Mouse (Mus musculus) megakaryocyte, embryonic 14.5 days (primary cell): ENCODE data around the gene Ss18l2.

ENCODE experiments used
- FLI1 ChIP-seq: IDR thresholded peaks from 2 replicates; pipeline ENCODE4 v1.6.1; 2012; ENCODE audit warnings: low read length, inconsistent platforms, mixed read lengths
- GATA1 ChIP-seq: IDR thresholded peaks from 3 replicates; pipeline ENCODE4 v1.6.1; 2012; ENCODE audit warnings: mixed read lengths, low read length, inconsistent platforms, borderline replicate concordance

DNA sequence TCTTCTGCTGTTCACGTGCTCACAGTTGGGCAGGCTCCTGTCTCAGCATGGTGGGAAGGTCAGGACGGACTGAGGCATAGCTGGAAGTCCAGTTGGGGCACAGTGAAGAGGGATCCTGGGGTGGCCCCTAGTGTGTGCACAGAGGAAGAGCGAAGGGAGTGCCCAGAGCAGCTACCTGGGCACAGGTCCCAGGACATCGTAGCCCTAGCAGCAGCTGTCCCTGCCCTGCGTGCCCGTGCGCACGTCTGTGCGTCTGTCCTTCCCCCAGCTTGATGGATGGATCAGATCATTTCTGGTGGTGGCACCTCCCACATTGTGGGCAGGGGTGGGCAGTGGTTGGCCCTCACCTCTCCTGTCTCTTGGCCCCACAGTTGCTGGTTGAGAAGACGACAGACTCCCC is 52.1 kb downstream of the Ss18l2 start:
- TF ChIP-seq GATA1 (no peak), FLI1 (no peak)
